In the genomic region with DNA sequence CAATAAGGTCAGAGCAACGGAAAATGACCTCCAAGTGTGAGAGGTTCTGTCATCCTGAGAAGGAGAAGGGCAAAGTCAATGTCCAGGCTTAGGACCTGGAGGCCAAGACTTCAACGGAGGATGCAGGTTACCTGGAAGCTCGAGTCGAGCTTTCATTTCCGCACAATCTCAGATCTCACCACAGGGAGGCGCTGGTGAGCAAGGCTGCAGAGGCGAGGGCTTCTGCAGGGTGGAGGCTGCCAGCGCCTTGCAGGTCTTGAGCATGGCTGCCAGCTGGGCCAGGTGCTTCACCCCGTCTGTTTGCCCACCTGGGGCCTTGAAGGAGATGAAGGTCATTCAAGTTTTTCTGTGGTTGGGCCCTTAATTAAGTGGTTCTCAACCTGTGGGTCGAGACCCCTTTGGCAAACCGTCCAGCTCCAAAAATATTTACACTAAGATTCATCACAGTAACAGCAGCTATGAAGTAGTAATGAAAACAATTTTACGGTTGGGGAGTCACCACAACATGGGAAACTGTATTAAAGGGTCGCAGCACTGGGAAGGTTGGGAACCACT, we compare ENCODE assay signal across 9 mouse cellular contexts. TPM values are rescaled to one million over a fixed set of nuclear protein-coding genes. Genes with fewer than 3 reads are reported as not detected.
DNase-seq lines count a peak whose midpoint lies in the region; ATAC-seq and TF ChIP-seq lines count a peak whose summit lies in the region.
"Had no signal": no experiment of that assay in that cellular context is flagged by ENCODE, and none has a peak within 500 bp of the region (broad histone marks: within the 10 kb centered on the region; RNA-seq: fewer than 3 reads in every experiment).

No protein-coding gene starts in this region.

- TF ChIP-seq CTCF in G1E (IDR thresholded peaks at IDR 0.05; ENCODE audit: low read depth, low read length): peak; percentile 96

- DNase-seq in G1E (ENCODE audit: low spot score): peak; percentile 64
- peak; percentile 64 to 71 for DNase-seq in adrenal gland, postnatal 4 days (ENCODE audit: low spot score in 2 of 2)
- peak; percentile 76 for DNase-seq in embryonic facial prominence, embryonic 14.5 days (ENCODE audit: low spot score)
- peak; percentile 26 for DNase-seq in heart, postnatal 25 days (ENCODE audit: low spot score)
- DNase-seq in layer of hippocampus, adult 8-10 months (ENCODE audit: low spot score in 2 of 2): peak; percentile 42 to 75
- DNase-seq in lung, postnatal 10 days: peak; percentile 90
- peak; percentile 55 for DNase-seq in right cerebral cortex, postnatal 25 days
- peak; percentile 85 to 86 for DNase-seq in urinary bladder, postnatal 36 days (ENCODE audit: low spot score in 2 of 2)

- H3K4me3 ChIP-seq in G1E (ENCODE audit: low read depth, low read length): no peak overlapping the region
- H3K4me3 ChIP-seq in embryonic facial prominence, embryonic 14.5 days (ENCODE audit: low read depth, low read length): no peak overlapping the region
- H3K4me3 ChIP-seq: neural tube, embryonic 12.5 days had no signal

- H3K9me3 ChIP-seq in G1E (replicated peaks): no peaks in the 10 kb centered on the region
- no peaks in the 10 kb centered on the region for H3K9me3 ChIP-seq in embryonic facial prominence, embryonic 14.5 days (ENCODE audit: control insufficient read depth, low read length)
- H3K9me3 ChIP-seq: neural tube, embryonic 12.5 days had no signal

- no peak overlapping the region for H3K4me2 ChIP-seq in embryonic facial prominence, embryonic 14.5 days (ENCODE audit: low read depth, low read length)
- H3K4me2 ChIP-seq: neural tube, embryonic 12.5 days had no signal

- WGBS in embryonic facial prominence, embryonic 14.5 days: 16% methylated on average over 13 of the region's 13 CpGs

- H3K4me1 ChIP-seq in G1E (ENCODE audit: insufficient read depth, low read depth, low read length): peaks cover 3% of the 10 kb centered on the region
- H3K4me1 ChIP-seq in embryonic facial prominence, embryonic 14.5 days (ENCODE audit: control insufficient read depth, insufficient read depth, low read length): peaks cover 8% of the 10 kb centered on the region; the same call in 1 of the 2 replicates

- no peak for ATAC-seq in G1E (ENCODE audit: extremely low read depth, insufficient number of reproducible peaks, low FRiP score, poor library complexity, severe bottlenecking)
- peak; percentile 45; the same call in 1 of the 2 replicates for ATAC-seq in embryonic facial prominence, embryonic 14.5 days (ENCODE audit: low read depth)

- peaks cover 21% of the 10 kb centered on the region for H3K27me3 ChIP-seq in G1E (ENCODE audit: insufficient read depth, low read length)
- H3K27me3 ChIP-seq in embryonic facial prominence, embryonic 14.5 days (replicated peaks; ENCODE audit: control insufficient read depth, insufficient read depth, low read length): no peaks in the 10 kb centered on the region
- H3K27me3 ChIP-seq: neural tube, embryonic 12.5 days had no signal

- intact Hi-C loops in heart, postnatal 25 days (cut with DNase I): loop anchor here (5.0 kb wide), 2 partner anchors 105 to 290 kb away; no protein-coding TSS in a partner anchor

- H3K27ac ChIP-seq in embryonic facial prominence, embryonic 14.5 days (replicated peaks; ENCODE audit: low read depth, low read length): no peak overlapping the region; the same call in 1 of the 2 replicates
- H3K27ac ChIP-seq: neural tube, embryonic 12.5 days had no signal

- H3K9ac ChIP-seq in embryonic facial prominence, embryonic 14.5 days (ENCODE audit: low read depth, low read length): no peak overlapping the region
- H3K9ac ChIP-seq: neural tube, embryonic 12.5 days had no signal

- H3K36me3 ChIP-seq in G1E (replicated peaks): no peaks in the 10 kb centered on the region
- no peaks in the 10 kb centered on the region for H3K36me3 ChIP-seq in embryonic facial prominence, embryonic 14.5 days (ENCODE audit: control insufficient read depth, insufficient read depth, low read length)
- H3K36me3 ChIP-seq: neural tube, embryonic 12.5 days had no signal

RNA-seq across cellular contexts. Expression of a gene that starts 29.9 kb away (rescaled TPM):
- not detected in 2 replicates for total RNA-seq in G1E (2014; fragmentation: Nextera tagmentation)
- total RNA-seq in G1E (2017): 0.16 TPM in 1 of 2 replicates, not detected in the other
- polyA plus RNA-seq in G1E (2012): not detected in 2 replicates
- 10 to 100 TPM; 16.2 to 31.4 TPM for total RNA-seq in adrenal gland, postnatal 4 days (2021)
- 38.0 and 41.9 TPM in 2 replicates for polyA plus RNA-seq in embryonic facial prominence, embryonic 14.5 days (2014; fragmentation: Nextera tagmentation; extraction: Ambion mirVana)
- 1 to 10 TPM; 2.1 to 2.2 TPM for total RNA-seq in heart, postnatal 25 days (2021)
- 1 to 10 TPM; 3.7 to 6.5 (median 5.2) TPM for total RNA-seq in layer of hippocampus, adult 8-10 months (2022)

Comparison
In these comparisons a context has a peak if more than half of its experiments do, and no peak if none do; other contexts are left out.
1. DNase-seq: peak in every context shown above with its lines; median percentile 90 in lung, postnatal 10 days; 86 in urinary bladder, postnatal 36 days; 76 in embryonic facial prominence, embryonic 14.5 days; 68 in adrenal gland, postnatal 4 days; 64 in G1E; 58 in layer of hippocampus, adult 8-10 months; 55 in right cerebral cortex, postnatal 25 days; 26 in heart, postnatal 25 days.